Mouse (Mus musculus) retina, postnatal 7 days (tissue): ENCODE measurements around the gene Tmem203.

Source experiments
- DNase-seq: peaks from one replicate; pipeline ENCODE4 v3.0.0-alpha.2; 2012; ENCODE audit warnings: low read depth, low spot score

Gene Tmem203

DNA sequence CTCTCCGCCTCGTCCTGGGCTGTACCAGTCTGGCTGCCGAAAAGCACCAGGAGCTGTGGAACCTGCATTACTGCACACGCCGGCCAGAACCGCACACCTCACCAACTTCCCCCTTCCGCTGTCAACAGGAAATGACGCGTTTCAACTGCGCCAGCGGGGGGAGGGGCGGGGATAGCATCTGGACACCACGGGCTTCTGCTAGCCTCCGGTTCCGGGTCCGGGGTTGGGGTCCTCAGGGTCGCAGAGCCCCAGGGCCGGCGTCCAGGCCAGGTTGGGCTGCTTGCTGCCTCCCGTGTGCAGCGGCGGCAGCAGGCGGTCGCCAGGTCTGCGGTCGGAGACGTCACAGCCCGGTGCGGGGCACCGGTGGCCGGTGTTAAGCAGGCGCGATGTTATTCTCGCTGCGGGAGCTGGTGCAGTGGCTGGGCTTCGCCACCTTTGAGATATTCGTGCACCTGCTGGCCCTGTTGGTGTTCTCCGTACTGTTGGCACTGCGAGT lies at the start of gene Tmem203:
Gene Tmem203, plus strand, starts transcription at position 156 of the 496 bp plus-strand sequence.
- peak; percentile 92 for DNase-seq

- DNase-seq, result no peak
Observed at GRCm38 (mm10) chr2:25207593-25207992, 47.6 kb upstream of the Tmem203 start.

DNA sequence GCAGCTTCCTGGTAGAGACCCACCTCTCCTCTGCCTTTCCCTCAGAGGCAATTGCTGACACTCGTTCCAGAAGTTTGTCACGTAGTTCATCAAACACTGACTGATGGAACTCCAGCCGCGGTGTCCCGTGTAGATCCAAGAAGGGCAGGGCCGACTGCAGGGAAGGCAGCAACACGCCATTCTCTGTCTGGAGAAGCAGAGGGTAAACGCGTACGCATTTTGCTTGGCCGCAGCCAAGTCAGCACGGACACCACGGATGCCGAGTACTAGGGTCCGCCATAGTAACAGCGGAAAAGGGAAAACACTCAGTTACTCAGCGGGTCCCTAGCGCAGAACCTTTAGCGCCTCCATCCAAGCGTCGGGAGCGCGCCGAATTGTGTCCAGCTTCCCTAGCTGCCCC lies 44.6 kb upstream of the Tmem203 start:
- no peak for DNase-seq

GRCm38 (mm10) chr2:25211121-25211670 lies 44.0 kb upstream of the Tmem203 start, which contains the start of gene Nelfb:
TSS of gene Nelfb (minus strand) at chr2:25211489.
- peak; percentile 75 for DNase-seq

GRCm38 (mm10) chr2:25213266-25213865 lies 41.9 kb upstream of the Tmem203 start:
- no peak for DNase-seq

DNA sequence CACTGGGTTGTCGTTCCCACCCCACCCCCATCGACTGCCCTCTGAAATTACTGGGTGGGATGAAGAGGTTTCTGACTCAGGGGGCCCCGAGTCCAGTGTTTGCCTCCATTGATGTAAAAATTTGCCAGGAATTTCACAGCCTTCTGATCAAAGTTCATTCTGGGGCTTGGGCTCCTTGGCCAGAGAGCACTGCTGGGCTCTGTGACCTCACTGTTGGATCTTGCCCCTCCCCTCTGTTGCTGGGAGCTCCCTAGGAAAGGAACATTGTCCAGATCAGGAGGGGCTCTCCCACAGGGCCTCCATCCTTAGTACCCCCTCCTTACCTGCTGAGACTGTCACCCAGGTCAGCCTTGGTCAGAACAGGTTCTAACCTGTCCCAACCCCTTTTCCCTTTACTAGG lies 40.8 kb upstream of the Tmem203 start, which contains the start of gene Stpg3:
Gene Stpg3, minus strand, starts transcription at position 194 of the 400 bp plus-strand sequence.
- no peak for DNase-seq

- no peak for DNase-seq
Observed at GRCm38 (mm10) chr2:25217666-25218065, 37.6 kb upstream of the Tmem203 start.

- no peak for DNase-seq
Observed at GRCm38 (mm10) chr2:25218445-25218844, 36.8 kb upstream of the Tmem203 start, which contains the start of gene Fam166a. TSS of gene Fam166a (plus strand) at chr2:25218745.

DNA sequence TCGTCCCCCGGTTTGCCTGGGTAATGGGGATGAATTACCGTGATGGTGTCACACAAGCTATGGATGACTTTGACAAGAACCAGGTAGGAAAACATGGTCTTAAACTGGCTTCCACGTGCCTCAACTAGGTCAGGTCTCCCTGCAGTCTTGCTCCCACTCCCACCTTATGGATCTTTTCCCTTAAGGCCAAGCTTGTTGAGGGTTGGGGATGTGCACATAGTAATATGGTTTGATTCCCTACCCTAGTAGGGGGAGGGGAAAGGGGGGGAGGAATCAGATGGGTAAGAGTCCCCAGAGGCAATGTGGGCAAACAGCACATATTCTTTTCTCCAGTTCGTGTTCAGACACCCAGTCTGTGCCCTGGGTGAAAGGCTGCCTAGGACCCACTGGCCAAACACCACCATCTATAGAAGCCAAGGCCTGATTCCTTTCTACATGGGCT lies 33.9 kb upstream of the Tmem203 start:
- DNase-seq, result no peak

- DNase-seq, result no peak
Observed at GRCm38 (mm10) chr2:25223681-25224491, 31.4 kb upstream of the Tmem203 start.

DNA sequence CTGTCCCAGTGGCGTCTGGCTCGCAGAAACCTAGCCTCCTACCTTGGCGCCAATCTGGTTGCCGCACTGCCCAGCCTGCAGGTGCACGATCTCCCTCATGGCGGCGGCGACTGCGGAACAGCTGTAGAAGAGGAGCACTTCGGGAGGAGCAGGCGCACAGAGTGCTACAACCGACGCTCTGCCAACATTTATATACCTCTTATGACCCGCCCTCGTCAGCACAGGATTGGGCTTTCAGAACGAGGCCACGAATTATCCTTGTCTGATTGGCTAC lies 30.8 kb upstream of the Tmem203 start, which contains the start of gene Tubb4b:
Gene Tubb4b, minus strand, starts transcription at position 211 of the 274 bp plus-strand sequence.
- DNase-seq, result no peak

DNA sequence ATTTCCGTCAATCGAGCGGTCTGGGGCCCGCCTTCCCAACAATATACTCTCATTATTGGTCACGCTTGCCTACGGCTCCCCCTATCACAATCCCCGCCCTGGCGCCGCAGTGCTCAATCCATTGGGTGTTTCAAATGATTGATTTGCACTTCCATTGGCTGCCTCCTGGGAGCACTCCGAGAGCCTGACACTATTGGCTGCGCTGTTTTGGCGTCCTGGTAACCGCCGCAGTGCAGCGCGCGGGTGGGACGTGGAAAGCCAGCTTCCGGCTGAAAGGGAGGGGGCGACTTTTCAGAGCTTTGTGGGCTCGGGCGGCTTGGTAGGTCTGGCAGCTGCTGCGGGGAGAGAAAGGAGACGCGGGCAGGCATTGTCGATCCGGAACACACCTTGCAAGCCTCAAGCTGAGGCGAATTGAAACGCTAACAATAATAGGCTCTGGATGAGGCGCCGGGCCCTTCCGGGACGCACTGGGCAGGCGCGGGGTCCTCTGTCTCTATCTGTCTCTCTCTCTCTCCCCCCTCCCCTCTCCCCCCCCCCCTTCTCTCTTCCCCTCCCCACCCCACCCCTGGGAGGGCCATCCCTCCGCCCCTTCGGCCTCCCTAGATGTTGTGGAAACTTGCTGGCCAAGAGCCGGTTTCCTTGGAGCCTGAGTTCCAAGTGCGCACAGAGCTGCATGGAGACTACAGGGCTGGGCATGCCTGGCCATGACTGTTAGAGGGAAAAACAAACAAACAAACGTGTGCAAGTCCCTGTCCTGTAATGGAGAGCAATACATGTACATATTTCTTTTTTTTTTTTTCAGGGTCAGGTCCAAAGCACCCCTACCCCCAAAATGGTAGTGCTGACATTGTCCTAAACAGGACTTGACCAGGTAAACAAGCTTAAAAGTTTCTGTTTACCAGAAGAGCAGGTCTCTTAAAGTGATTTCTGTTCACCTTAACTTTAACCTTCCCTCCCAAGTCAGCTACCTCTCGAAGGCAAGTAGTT lies 30.2 kb upstream of the Tmem203 start:
- DNase-seq, result peak; percentile 98

- no peak for DNase-seq
Observed at GRCm38 (mm10) chr2:25225811-25226379, 29.3 kb upstream of the Tmem203 start.

GRCm38 (mm10) chr2:25226864-25227263 lies 28.4 kb upstream of the Tmem203 start:
- no peak for DNase-seq

DNA sequence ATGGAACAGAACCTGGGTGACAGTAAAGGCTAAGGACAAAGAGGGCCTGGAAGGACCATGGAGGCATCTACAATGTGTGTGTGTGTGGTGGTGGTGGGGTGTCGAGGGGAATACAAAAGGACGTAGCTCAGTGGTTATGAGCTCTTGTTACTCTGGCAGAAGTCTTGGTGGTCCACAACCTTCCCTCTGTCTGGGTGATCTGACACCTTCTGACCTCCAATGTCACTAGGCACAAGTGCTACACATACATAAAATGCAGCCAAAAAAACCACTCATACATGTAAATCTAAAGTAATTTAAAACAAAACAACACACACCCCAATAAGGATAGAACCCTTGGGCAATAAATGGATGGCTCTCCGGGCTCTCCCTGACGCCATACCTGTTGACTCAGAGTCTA lies 27.8 kb upstream of the Tmem203 start:
- DNase-seq, result no peak

- peak; percentile 81 for DNase-seq
Observed at GRCm38 (mm10) chr2:25228431-25228889, 26.8 kb upstream of the Tmem203 start.

DNA sequence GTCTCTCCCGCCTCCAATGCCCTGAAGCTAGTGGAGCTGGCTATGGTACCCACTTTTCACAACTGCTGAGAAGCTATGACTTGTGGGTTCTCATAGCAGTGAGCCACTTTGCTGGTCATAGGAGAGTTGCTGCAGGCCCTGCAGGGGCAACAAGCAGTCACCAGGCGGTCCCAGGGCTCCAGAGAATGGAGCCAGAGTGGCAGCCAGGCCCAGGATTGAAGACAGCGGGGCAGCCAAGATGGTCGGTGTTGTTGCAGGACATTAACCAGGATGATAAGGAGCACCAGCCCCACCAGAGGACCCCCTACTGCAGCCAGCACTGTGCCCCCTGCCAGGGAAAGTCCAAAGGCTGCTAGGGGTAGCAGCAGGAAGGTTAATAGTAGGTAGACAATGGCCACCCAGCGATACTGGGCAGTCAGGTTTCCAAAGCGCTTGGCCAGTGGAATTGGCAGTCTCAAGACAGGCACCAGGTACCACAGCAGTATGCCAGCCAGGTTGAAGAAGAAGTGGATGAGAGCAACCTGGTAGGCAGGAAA lies 26.2 kb upstream of the Tmem203 start:
- no peak for DNase-seq

GRCm38 (mm10) chr2:25229582-25229981 lies 25.7 kb upstream of the Tmem203 start:
- no peak for DNase-seq

GRCm38 (mm10) chr2:25230581-25230980 lies 24.7 kb upstream of the Tmem203 start:
- DNase-seq, result no peak

GRCm38 (mm10) chr2:25231038-25231437 lies 24.2 kb upstream of the Tmem203 start:
- DNase-seq, result no peak
